Mouse (Mus musculus) limb, embryonic 13.5 days (tissue): ENCODE measurements around the gene Pappa2. TPM values are rescaled to one million over a fixed set of nuclear protein-coding genes. Genes with fewer than 3 reads are reported as not detected.

Experiments used
- ATAC-seq: fragments of 200-750 bp; cut with Nextera tagmentation; 2 replicates; pipeline ENCODE4 v1.8.0; 2017; ENCODE audit warnings: low read depth, moderate number of reproducible peaks, moderate TSS enrichment; ENCODE audit not compliant: low FRiP score
- H3K27ac ChIP-seq: fragments of 300-500 bp; sonication (generic); 2 replicates; pipeline ENCODE4 v1.5.1; 2015; ENCODE audit warnings: inconsistent platforms, mild to moderate bottlenecking, moderate library complexity
- H3K27me3 ChIP-seq: fragments of 300-500 bp; sonication (generic); 2 replicates; pipeline ENCODE4 v1.6.1; 2015; ENCODE audit warnings: mild to moderate bottlenecking, inconsistent platforms
- H3K36me3 ChIP-seq: fragments of 300-500 bp; sonication (generic); 2 replicates; pipeline ENCODE4 v1.6.1; 2015; ENCODE audit warnings: inconsistent platforms, mild to moderate bottlenecking, moderate library complexity
- H3K4me1 ChIP-seq: fragments of 300-500 bp; sonication (generic); 2 replicates; pipeline ENCODE4 v1.6.1; 2015; ENCODE audit warnings: inconsistent platforms
- H3K4me2 ChIP-seq: fragments of 300-500 bp; sonication (generic); replicated peaks from 2 replicates; pipeline ENCODE4 v1.6.1; 2015; ENCODE audit warnings: inconsistent platforms, mild to moderate bottlenecking, moderate library complexity
- H3K4me3 ChIP-seq: fragments of 300-500 bp; sonication (generic); 2 replicates; pipeline ENCODE4 v1.5.1; 2015; ENCODE audit warnings: moderate library complexity, mild to moderate bottlenecking, inconsistent platforms
- H3K9ac ChIP-seq: fragments of 300-500 bp; sonication (generic); 2 replicates; pipeline ENCODE4 v1.6.1; 2015; ENCODE audit warnings: mild to moderate bottlenecking, inconsistent platforms
- H3K9me3 ChIP-seq: fragments of 300-500 bp; sonication (generic); 2 replicates; pipeline ENCODE4 v1.6.1; 2016; ENCODE audit warnings: inconsistent platforms
- WGBS: fragments of 180-500 bp; shearing (Covaris S2); methylation state at CpG from one replicate; pipeline ENCODE4 v1.1.7; 2015; 5-methylcytosine and 5-hydroxymethylcytosine counted together
- polyA plus RNA-seq: library from polyadenylated mRNA; unstranded; fragments of >200 nt; fragmentation: Nextera tagmentation; extraction: Ambion mirVana; gene quantifications from 2 replicates; pipeline ENCODE4 v1.2.1, GENCODE M21; 2015

Pappa2 gene
- polyA plus RNA-seq, 1 experiment from 2014 or later = 1.5 TPM

DNA sequence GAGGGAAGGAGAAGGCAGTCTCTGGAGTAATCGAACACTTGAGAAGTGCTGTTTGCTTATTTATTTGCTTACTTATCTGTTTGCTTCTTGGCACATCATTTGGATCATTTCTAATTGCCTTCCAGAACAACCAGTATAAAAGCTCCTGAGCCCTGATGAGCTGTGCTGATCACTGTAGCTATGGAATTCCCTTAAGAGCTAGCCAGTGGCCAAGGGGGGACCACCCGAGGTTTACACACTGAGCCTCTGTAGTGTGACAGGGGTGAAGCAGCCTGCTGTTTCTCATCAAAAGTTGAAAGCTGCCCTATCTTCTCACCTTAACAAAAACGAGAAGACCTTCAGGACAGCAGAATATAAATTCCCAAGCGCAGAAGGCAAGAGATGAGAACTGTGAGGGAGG, 35.4 kb downstream of the Pappa2 start:
- no peaks in the 10 kb centered on the region for H3K36me3 ChIP-seq
- WGBS = 44% methylated on average over 4 of the region's 4 CpGs
- H3K9ac ChIP-seq = no peak overlapping the region
- H3K4me3 ChIP-seq = no peak overlapping the region
- H3K27ac ChIP-seq = no peak overlapping the region
- no peak overlapping the region for H3K4me2 ChIP-seq
- H3K4me1 ChIP-seq = peaks cover 2% of the 10 kb centered on the region; the same call in 1 of the 2 replicates
- ATAC-seq = no peak
- H3K9me3 ChIP-seq = no peaks in the 10 kb centered on the region
- no peaks in the 10 kb centered on the region for H3K27me3 ChIP-seq

- Histone ChIP-seq H3K27ac (no peak overlapping the region), H3K27me3 (no peaks in the 10 kb centered on the region), H3K4me2 (no peak overlapping the region), H3K4me3 (no peak overlapping the region), H3K4me1 (no peaks in the 10 kb centered on the region; the same call in 1 of the 2 replicates), H3K9ac (no peak overlapping the region), H3K36me3 (no peaks in the 10 kb centered on the region), H3K9me3 (no peaks in the 10 kb centered on the region)
- ATAC-seq = no peak
- WGBS = 36% methylated on average over 3 of the region's 3 CpGs
Observed at GRCm38 (mm10) chr1:158942864-158943263, 37.4 kb downstream of the Pappa2 start.

GRCm38 (mm10) chr1:158940966-158941365, 39.3 kb downstream of the Pappa2 start:
- WGBS = 45% methylated on average over 3 of the region's 3 CpGs
- no peak overlapping the region for H3K4me3 ChIP-seq
- no peaks in the 10 kb centered on the region for H3K36me3 ChIP-seq
- ATAC-seq = no peak
- H3K4me2 ChIP-seq = no peak overlapping the region
- no peak overlapping the region for H3K9ac ChIP-seq
- no peaks in the 10 kb centered on the region for H3K27me3 ChIP-seq
- H3K27ac ChIP-seq = no peak overlapping the region
- no peaks in the 10 kb centered on the region; the same call in 1 of the 2 replicates for H3K4me1 ChIP-seq
- H3K9me3 ChIP-seq = no peaks in the 10 kb centered on the region

DNA sequence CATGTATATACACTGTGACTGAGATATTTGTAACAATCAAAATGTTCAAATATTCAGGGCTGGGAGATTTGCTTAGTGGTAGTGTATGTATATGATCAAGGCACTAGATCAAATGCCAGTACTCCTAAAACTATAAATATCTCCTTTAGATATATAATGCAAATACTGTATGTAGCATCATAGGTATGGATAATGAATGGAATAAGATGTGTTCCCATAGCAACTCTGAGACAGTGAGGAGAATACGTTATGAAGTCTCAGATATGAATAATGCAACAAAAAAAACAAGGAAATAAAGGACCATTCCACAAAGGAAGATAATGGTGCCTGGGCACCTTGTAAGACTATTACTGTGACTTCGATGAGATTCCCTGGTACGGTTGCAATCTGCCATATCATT, 45.8 kb downstream of the Pappa2 start:
- Histone ChIP-seq H3K4me2 (no peak overlapping the region), H3K9ac (no peak overlapping the region), H3K4me3 (no peak overlapping the region), H3K9me3 (no peaks in the 10 kb centered on the region), H3K4me1 (peaks cover 9% of the 10 kb centered on the region), H3K27ac (no peak overlapping the region), H3K36me3 (no peaks in the 10 kb centered on the region), H3K27me3 (no peaks in the 10 kb centered on the region)
- ATAC-seq = no peak
- WGBS = 89% methylated on average over 3 of the region's 3 CpGs

GRCm38 (mm10) chr1:158931202-158931827, 49.0 kb downstream of the Pappa2 start:
- ATAC-seq = peak; percentile 64; the same call in 1 of the 2 replicates
- H3K9me3 ChIP-seq = no peaks in the 10 kb centered on the region
- H3K36me3 ChIP-seq = no peaks in the 10 kb centered on the region
- peaks cover 9% of the 10 kb centered on the region for H3K4me1 ChIP-seq
- peak overlapping the region; percentile 40; the same call in 1 of the 2 replicates for H3K27ac ChIP-seq
- no peak overlapping the region for H3K4me2 ChIP-seq
- no peak overlapping the region for H3K9ac ChIP-seq
- no peaks in the 10 kb centered on the region for H3K27me3 ChIP-seq
- 26% methylated on average over 6 of the region's 6 CpGs for WGBS
- H3K4me3 ChIP-seq = no peak overlapping the region

GRCm38 (mm10) chr1:158929369-158929768, 50.9 kb downstream of the Pappa2 start:
- Histone ChIP-seq H3K27ac (no peak overlapping the region), H3K27me3 (no peaks in the 10 kb centered on the region), H3K9me3 (no peaks in the 10 kb centered on the region), H3K4me3 (no peak overlapping the region), H3K4me2 (no peak overlapping the region), H3K9ac (no peak overlapping the region), H3K36me3 (no peaks in the 10 kb centered on the region), H3K4me1 (peaks cover 9% of the 10 kb centered on the region)
- WGBS = 80% methylated on average over 3 of the region's 3 CpGs
- no peak for ATAC-seq

GRCm38 (mm10) chr1:158920451-158920850, 59.8 kb downstream of the Pappa2 start:
- no peaks in the 10 kb centered on the region for H3K36me3 ChIP-seq
- no peak overlapping the region for H3K27ac ChIP-seq
- H3K4me1 ChIP-seq = no peaks in the 10 kb centered on the region
- H3K9me3 ChIP-seq = no peaks in the 10 kb centered on the region
- H3K4me3 ChIP-seq = no peak overlapping the region
- 69% methylated on average over 5 of the region's 5 CpGs for WGBS
- no peaks in the 10 kb centered on the region for H3K27me3 ChIP-seq
- no peak for ATAC-seq
- H3K4me2 ChIP-seq = no peak overlapping the region
- H3K9ac ChIP-seq = no peak overlapping the region

GRCm38 (mm10) chr1:158918890-158919289, 61.4 kb downstream of the Pappa2 start:
- WGBS = 78% methylated on average over 3 of the region's 3 CpGs

DNA sequence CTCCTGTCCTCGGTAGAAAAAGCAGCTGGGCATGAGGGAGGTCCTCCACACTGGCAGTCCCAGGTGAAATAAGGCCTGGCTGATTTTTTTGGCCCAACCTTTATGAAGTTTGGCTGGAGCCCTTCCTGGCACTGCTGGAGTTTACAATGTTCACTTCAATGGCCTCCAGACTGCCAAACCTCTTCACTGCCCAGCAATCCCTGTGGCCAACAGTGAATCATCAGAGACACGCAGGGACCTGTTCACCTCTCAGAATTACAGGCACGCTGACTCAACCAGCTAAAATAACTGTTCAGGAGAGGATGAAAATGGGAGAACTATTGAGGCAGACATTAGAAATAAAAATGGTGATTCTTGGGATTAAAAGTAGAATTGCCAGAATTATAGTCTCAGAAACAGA, 63.2 kb downstream of the Pappa2 start:
- Histone ChIP-seq H3K4me1 (no peaks in the 10 kb centered on the region), H3K36me3 (no peaks in the 10 kb centered on the region), H3K9ac (no peak overlapping the region), H3K4me3 (no peak overlapping the region), H3K9me3 (no peaks in the 10 kb centered on the region), H3K4me2 (no peak overlapping the region), H3K27ac (no peak overlapping the region), H3K27me3 (no peaks in the 10 kb centered on the region)
- WGBS = 72% methylated on average over 3 of the region's 3 CpGs
- no peak for ATAC-seq

More at GRCm38 (mm10) chr1:158918890-158919289, 61.4 kb downstream of the Pappa2 start:
- Histone ChIP-seq H3K4me2 (no peak overlapping the region), H3K9me3 (no peaks in the 10 kb centered on the region), H3K9ac (no peak overlapping the region), H3K4me3 (no peak overlapping the region), H3K4me1 (no peaks in the 10 kb centered on the region), H3K27me3 (no peaks in the 10 kb centered on the region), H3K27ac (no peak overlapping the region), H3K36me3 (no peaks in the 10 kb centered on the region)
- ATAC-seq = no peak

DNA sequence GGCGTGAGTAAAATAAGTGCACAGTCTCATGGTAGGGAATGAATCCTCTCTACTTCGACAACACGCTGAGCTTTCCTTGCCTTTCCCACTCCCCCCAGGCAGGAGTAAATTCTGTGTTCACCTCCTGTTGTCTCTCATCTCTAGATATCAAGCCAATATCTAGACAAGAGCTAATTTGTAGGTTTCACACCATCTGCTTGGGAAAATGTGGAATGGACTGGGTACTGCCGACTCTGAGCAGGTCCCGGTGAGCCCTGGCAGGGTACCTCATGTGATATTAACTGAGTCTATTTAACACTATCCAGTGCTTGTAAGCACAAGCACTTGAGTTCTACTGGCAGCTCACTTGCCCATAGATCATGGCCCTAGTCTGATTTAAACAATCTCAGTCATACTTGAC, 64.7 kb downstream of the Pappa2 start:
- ATAC-seq = no peak
- Histone ChIP-seq H3K9ac (no peak overlapping the region), H3K36me3 (no peaks in the 10 kb centered on the region), H3K9me3 (no peaks in the 10 kb centered on the region), H3K4me1 (no peaks in the 10 kb centered on the region), H3K27me3 (no peaks in the 10 kb centered on the region), H3K4me2 (no peak overlapping the region), H3K4me3 (no peak overlapping the region), H3K27ac (no peak overlapping the region)
- 86% methylated on average over 5 of the region's 5 CpGs for WGBS

GRCm38 (mm10) chr1:158910661-158911060, 69.6 kb downstream of the Pappa2 start:
- Histone ChIP-seq H3K27ac (no peak overlapping the region), H3K36me3 (no peaks in the 10 kb centered on the region), H3K9ac (no peak overlapping the region), H3K27me3 (no peaks in the 10 kb centered on the region), H3K4me3 (no peak overlapping the region), H3K9me3 (no peaks in the 10 kb centered on the region), H3K4me2 (no peak overlapping the region), H3K4me1 (no peaks in the 10 kb centered on the region)
- WGBS = 83% methylated on average over 2 of the region's 2 CpGs
- no peak for ATAC-seq

DNA sequence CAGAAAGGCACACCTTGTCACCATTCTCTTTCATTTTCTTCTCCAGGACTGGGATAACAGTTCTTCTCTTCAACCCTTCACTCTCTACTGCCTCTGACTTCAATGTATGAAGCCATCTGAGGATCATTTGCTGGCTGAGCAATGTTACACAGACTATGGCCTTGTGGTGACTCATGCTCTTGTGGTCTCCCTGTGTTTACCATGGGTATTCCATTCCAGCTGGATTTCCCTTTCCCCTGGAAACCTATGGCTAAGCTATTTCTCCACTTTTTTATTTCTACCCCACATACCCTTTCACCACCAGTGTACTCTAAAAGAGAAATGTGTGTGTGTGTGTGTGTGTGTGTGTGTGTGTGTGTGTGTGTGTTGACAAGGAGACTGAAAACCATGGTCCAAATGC, 83.0 kb downstream of the Pappa2 start:
- Histone ChIP-seq H3K4me1 (no peaks in the 10 kb centered on the region), H3K4me3 (no peak overlapping the region), H3K27ac (no peak overlapping the region), H3K9ac (no peak overlapping the region), H3K27me3 (no peaks in the 10 kb centered on the region), H3K4me2 (no peak overlapping the region), H3K9me3 (no peaks in the 10 kb centered on the region), H3K36me3 (no peaks in the 10 kb centered on the region)
- no peak for ATAC-seq

GRCm38 (mm10) chr1:158894441-158894840, 85.8 kb downstream of the Pappa2 start:
- H3K9ac ChIP-seq = no peak overlapping the region
- H3K27me3 ChIP-seq = no peaks in the 10 kb centered on the region
- no peaks in the 10 kb centered on the region for H3K36me3 ChIP-seq
- WGBS = 93% methylated on average over 6 of the region's 6 CpGs
- ATAC-seq = no peak
- H3K4me1 ChIP-seq = no peaks in the 10 kb centered on the region
- H3K27ac ChIP-seq = no peak overlapping the region
- H3K4me3 ChIP-seq = no peak overlapping the region
- no peak overlapping the region for H3K4me2 ChIP-seq
- H3K9me3 ChIP-seq = no peaks in the 10 kb centered on the region
